Mouse (Mus musculus): Measurements from ENCODE around the gene Ppp1r12b.

Gene Ppp1r12b

GRCm38 (mm10) chr1:134955637-134956176 is at the start of gene Ppp1r12b:
Gene Ppp1r12b (minus strand): TSS chr1:134955942.
- in situ Hi-C loops (cut with MboI; ENCODE audit: low pct_unique_long_range_greater_than_20kb in 1 of 2, low sequenced_read_pairs in 2 of 2, unreplicated experiment in 1 of 2) = no loop called here

- in situ Hi-C loops (cut with MboI; ENCODE audit: low pct_unique_long_range_greater_than_20kb in 1 of 2, low sequenced_read_pairs in 2 of 2, unreplicated experiment in 1 of 2) = no loop called here
Measured at GRCm38 (mm10) chr1:135003346-135003745, 47.6 kb upstream of the Ppp1r12b start.

- in situ Hi-C loops (cut with MboI; ENCODE audit: low pct_unique_long_range_greater_than_20kb in 1 of 2, low sequenced_read_pairs in 2 of 2, unreplicated experiment in 1 of 2) = no loop called here
Measured at GRCm38 (mm10) chr1:135000527-135000926, 44.8 kb upstream of the Ppp1r12b start.

- in situ Hi-C loops (cut with MboI; ENCODE audit: low pct_unique_long_range_greater_than_20kb in 1 of 2, low sequenced_read_pairs in 2 of 2, unreplicated experiment in 1 of 2) = no loop called here
Measured at GRCm38 (mm10) chr1:134998231-134998630, 42.5 kb upstream of the Ppp1r12b start.

- in situ Hi-C loops (cut with MboI; ENCODE audit: low pct_unique_long_range_greater_than_20kb in 1 of 2, low sequenced_read_pairs in 2 of 2, unreplicated experiment in 1 of 2) = no loop called here
Measured at GRCm38 (mm10) chr1:134997568-134997967, 41.8 kb upstream of the Ppp1r12b start.

- in situ Hi-C loops (cut with MboI; ENCODE audit: low pct_unique_long_range_greater_than_20kb in 1 of 2, low sequenced_read_pairs in 2 of 2, unreplicated experiment in 1 of 2) = no loop called here
Measured at GRCm38 (mm10) chr1:134996471-134996870, 40.7 kb upstream of the Ppp1r12b start.

GRCm38 (mm10) chr1:134995954-134996353 is 40.2 kb upstream of the Ppp1r12b start:
- in situ Hi-C loops (cut with MboI; ENCODE audit: low pct_unique_long_range_greater_than_20kb in 1 of 2, low sequenced_read_pairs in 2 of 2, unreplicated experiment in 1 of 2) = no loop called here

- in situ Hi-C loops (cut with MboI; ENCODE audit: low pct_unique_long_range_greater_than_20kb in 1 of 2, low sequenced_read_pairs in 2 of 2, unreplicated experiment in 1 of 2) = no loop called here
Measured at GRCm38 (mm10) chr1:134995437-134995836, 39.7 kb upstream of the Ppp1r12b start.

- in situ Hi-C loops (cut with MboI; ENCODE audit: low pct_unique_long_range_greater_than_20kb in 1 of 2, low sequenced_read_pairs in 2 of 2, unreplicated experiment in 1 of 2) = no loop called here
Measured at GRCm38 (mm10) chr1:134994739-134995138, 39.0 kb upstream of the Ppp1r12b start.

GRCm38 (mm10) chr1:134992046-134992645 is 36.4 kb upstream of the Ppp1r12b start:
- in situ Hi-C loops (cut with MboI; ENCODE audit: low pct_unique_long_range_greater_than_20kb in 1 of 2, low sequenced_read_pairs in 2 of 2, unreplicated experiment in 1 of 2) = no loop called here

GRCm38 (mm10) chr1:134989372-134989771 is 33.6 kb upstream of the Ppp1r12b start:
- in situ Hi-C loops (cut with MboI; ENCODE audit: low pct_unique_long_range_greater_than_20kb in 1 of 2, low sequenced_read_pairs in 2 of 2, unreplicated experiment in 1 of 2) = no loop called here

GRCm38 (mm10) chr1:134987962-134988341 is 32.2 kb upstream of the Ppp1r12b start:
- in situ Hi-C loops (cut with MboI; ENCODE audit: low pct_unique_long_range_greater_than_20kb in 1 of 2, low sequenced_read_pairs in 2 of 2, unreplicated experiment in 1 of 2) = no loop called here

GRCm38 (mm10) chr1:134987173-134987961 is 31.6 kb upstream of the Ppp1r12b start:
- in situ Hi-C loops (cut with MboI; ENCODE audit: low pct_unique_long_range_greater_than_20kb in 1 of 2, low sequenced_read_pairs in 2 of 2, unreplicated experiment in 1 of 2) = no loop called here

GRCm38 (mm10) chr1:134972920-134973319 is 17.2 kb upstream of the Ppp1r12b start:
- in situ Hi-C loops (cut with MboI; ENCODE audit: low pct_unique_long_range_greater_than_20kb in 1 of 2, low sequenced_read_pairs in 2 of 2, unreplicated experiment in 1 of 2) = no loop called here

- in situ Hi-C loops (cut with MboI; ENCODE audit: low pct_unique_long_range_greater_than_20kb in 1 of 2, low sequenced_read_pairs in 2 of 2, unreplicated experiment in 1 of 2) = no loop called here
Measured at GRCm38 (mm10) chr1:134965430-134965829, 9.7 kb upstream of the Ppp1r12b start.

- in situ Hi-C loops (cut with MboI; ENCODE audit: low pct_unique_long_range_greater_than_20kb in 1 of 2, low sequenced_read_pairs in 2 of 2, unreplicated experiment in 1 of 2) = no loop called here
Measured at GRCm38 (mm10) chr1:134962821-134963220, 7.1 kb upstream of the Ppp1r12b start.

- in situ Hi-C loops (cut with MboI; ENCODE audit: low pct_unique_long_range_greater_than_20kb in 1 of 2, low sequenced_read_pairs in 2 of 2, unreplicated experiment in 1 of 2) = no loop called here
Measured at GRCm38 (mm10) chr1:134962053-134962803, 6.5 kb upstream of the Ppp1r12b start, which contains the start of gene Ube2t. Gene Ube2t (plus strand): TSS chr1:134962565.

- in situ Hi-C loops (cut with MboI; ENCODE audit: low pct_unique_long_range_greater_than_20kb in 1 of 2, low sequenced_read_pairs in 2 of 2, unreplicated experiment in 1 of 2) = no loop called here
Measured at GRCm38 (mm10) chr1:134960634-134961033, 4.9 kb upstream of the Ppp1r12b start.

- in situ Hi-C loops (cut with MboI; ENCODE audit: low pct_unique_long_range_greater_than_20kb in 1 of 2, low sequenced_read_pairs in 2 of 2, unreplicated experiment in 1 of 2) = no loop called here
Measured at GRCm38 (mm10) chr1:134955050-134955636, 599 bp downstream of the Ppp1r12b start.

All from mouse embryonic stem cell (cell line).